Mouse (Mus musculus): ENCODE results near the gene Lefty2. TPM values are rescaled to one million over a fixed set of nuclear protein-coding genes. Genes with fewer than 3 reads are reported as not detected.

Lefty2 gene
- polyA plus RNA-seq, 1 experiment from 2014 or later: 0.16 TPM

DNA sequence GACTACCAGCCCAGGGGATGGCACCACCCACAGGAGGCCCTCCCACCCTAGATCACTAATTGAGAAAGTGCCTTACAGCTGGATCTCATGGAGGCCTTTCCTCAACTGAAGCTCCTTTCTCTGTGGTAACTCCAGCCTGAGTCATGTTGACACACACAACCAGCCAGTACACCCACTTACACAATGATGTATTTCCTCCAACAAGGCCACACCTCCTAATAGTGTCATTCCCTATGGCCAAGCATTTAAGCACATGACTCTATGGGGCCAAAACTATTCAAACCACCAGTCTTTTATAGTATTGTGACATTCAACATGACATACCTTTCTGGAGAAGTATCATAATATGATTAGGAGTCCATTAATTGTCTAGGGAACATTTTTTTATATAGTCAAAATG is 34.1 kb upstream of the Lefty2 start:
- H3K4me3 ChIP-seq (ENCODE audit: low read depth, low read length): no peak overlapping the region
- no peak for DNase-seq (ENCODE audit: low spot score)
- peaks cover 33% of the 10 kb centered on the region for H3K36me3 ChIP-seq (ENCODE audit: insufficient read depth, low read length)
- H3K9ac ChIP-seq (replicated peaks; ENCODE audit: low read depth): no peak overlapping the region
- peak; percentile 38; the same call in 1 of the 2 replicates for ATAC-seq
- no peaks in the 10 kb centered on the region for H3K9me3 ChIP-seq (ENCODE audit: low read length)
- TF ChIP-seq CTCF (IDR thresholded peaks at IDR 0.05) (no peak), EP300 (IDR thresholded peaks at IDR 0.05) (no peak)
- no peaks in the 10 kb centered on the region for H3K27me3 ChIP-seq (replicated peaks; ENCODE audit: insufficient read depth, low read length)
- H3K27ac ChIP-seq (ENCODE audit: low read length): no peak overlapping the region
- H3K4me1 ChIP-seq (ENCODE audit: insufficient read depth, low read depth, low read length): no peaks in the 10 kb centered on the region
- H3K4me2 ChIP-seq (replicated peaks; ENCODE audit: low read depth, low read length): no peak overlapping the region

DNA sequence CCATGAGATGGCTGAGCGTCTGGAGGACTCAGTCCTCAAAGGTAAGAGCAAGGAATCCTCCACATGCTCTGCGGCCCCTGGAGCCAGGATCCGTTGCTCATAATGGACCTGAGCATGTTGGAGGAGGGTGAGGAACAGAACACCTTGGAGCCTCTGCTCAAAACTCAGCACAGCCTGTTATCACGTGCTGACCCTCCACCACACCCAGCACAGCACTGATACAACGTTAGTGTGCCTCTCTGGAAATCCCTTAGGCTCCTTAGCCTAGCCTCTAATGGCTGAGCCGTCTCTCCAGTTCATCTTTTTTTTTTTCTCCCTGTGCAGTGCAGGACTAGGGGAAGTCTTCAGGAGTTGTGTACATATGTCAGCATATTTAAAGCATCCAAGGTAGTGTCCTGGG is 32.9 kb upstream of the Lefty2 start:
- Histone ChIP-seq H3K36me3 (ENCODE audit: insufficient read depth, low read length) (peaks cover 33% of the 10 kb centered on the region), H3K27ac (ENCODE audit: low read length) (no peak overlapping the region), H3K4me3 (ENCODE audit: low read depth, low read length) (no peak overlapping the region), H3K9me3 (ENCODE audit: low read length) (no peaks in the 10 kb centered on the region), H3K4me2 (replicated peaks; ENCODE audit: low read depth, low read length) (no peak overlapping the region), H3K9ac (replicated peaks; ENCODE audit: low read depth) (no peak overlapping the region), H3K27me3 (replicated peaks; ENCODE audit: insufficient read depth, low read length) (no peaks in the 10 kb centered on the region), H3K4me1 (ENCODE audit: insufficient read depth, low read depth, low read length) (no peaks in the 10 kb centered on the region)
- ATAC-seq: no peak
- 88% methylated on average over 6 of the region's 6 CpGs for WGBS
- DNase-seq (ENCODE audit: low spot score): no peak
- TF ChIP-seq CTCF (IDR thresholded peaks at IDR 0.05) (no peak), EP300 (IDR thresholded peaks at IDR 0.05) (no peak)

DNA sequence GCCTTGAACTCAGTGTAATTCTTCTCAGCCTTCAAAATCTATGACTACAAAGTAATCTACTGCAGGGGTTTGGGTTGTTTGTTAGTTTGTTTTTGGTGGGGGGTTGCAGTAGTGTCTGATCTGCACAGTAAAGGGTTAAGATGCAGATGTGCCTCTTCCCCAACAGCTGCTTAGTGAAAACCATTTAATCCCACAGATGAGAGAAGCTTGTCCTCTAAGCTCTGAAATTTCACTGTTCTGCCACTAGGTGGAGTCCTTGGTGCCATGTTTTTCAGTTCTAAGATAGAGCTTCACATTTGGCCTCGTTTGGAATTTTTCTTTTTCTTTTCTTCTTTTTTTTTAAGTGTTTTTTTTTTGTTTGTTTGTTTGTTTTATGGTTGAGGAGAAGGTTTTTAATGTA is 29.3 kb upstream of the Lefty2 start:
- Histone ChIP-seq H3K4me1 (ENCODE audit: insufficient read depth, low read depth, low read length) (no peaks in the 10 kb centered on the region), H3K36me3 (ENCODE audit: insufficient read depth, low read length) (peaks cover 33% of the 10 kb centered on the region), H3K9ac (replicated peaks; ENCODE audit: low read depth) (no peak overlapping the region), H3K27me3 (replicated peaks; ENCODE audit: insufficient read depth, low read length) (no peaks in the 10 kb centered on the region), H3K4me2 (replicated peaks; ENCODE audit: low read depth, low read length) (no peak overlapping the region), H3K4me3 (ENCODE audit: low read depth, low read length) (no peak overlapping the region), H3K9me3 (ENCODE audit: low read length) (no peaks in the 10 kb centered on the region), H3K27ac (ENCODE audit: low read length) (no peak overlapping the region)
- DNase-seq (ENCODE audit: low spot score) (peak; percentile 83), ATAC-seq (no peak; the same call in 1 of the 2 replicates)
- WGBS: 0% methylated on average over 1 of the region's 1 CpGs
- TF ChIP-seq EP300 (IDR thresholded peaks at IDR 0.05): no peak
- TF ChIP-seq CTCF (IDR thresholded peaks at IDR 0.05): peak; percentile 84

DNA sequence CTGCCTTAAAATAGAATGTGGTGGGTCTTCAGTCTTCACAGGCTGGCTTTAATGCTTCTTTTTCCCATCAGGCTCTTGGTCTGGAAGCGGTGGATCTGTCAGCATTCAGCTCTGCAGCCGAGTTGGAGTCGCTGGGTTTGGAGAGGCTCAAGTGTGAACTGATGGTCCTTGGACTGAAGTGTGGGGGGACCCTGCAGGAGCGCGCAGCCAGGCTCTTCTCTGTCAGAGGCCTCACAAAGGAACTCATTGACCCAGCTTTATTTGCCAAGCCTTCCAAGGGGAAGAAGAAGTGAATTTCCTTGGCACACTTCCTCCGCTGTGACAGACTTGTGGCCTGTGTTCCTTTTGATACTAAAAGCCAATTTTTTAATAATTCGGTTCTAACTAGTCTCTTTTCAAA is 26.9 kb upstream of the Lefty2 start:
- no peaks in the 10 kb centered on the region for H3K27me3 ChIP-seq (replicated peaks; ENCODE audit: insufficient read depth, low read length)
- H3K36me3 ChIP-seq (ENCODE audit: insufficient read depth, low read length): peaks cover 14% of the 10 kb centered on the region; the same call in 1 of the 2 replicates
- no peak overlapping the region for H3K4me2 ChIP-seq (replicated peaks; ENCODE audit: low read depth, low read length)
- H3K4me1 ChIP-seq (ENCODE audit: insufficient read depth, low read depth, low read length): no peaks in the 10 kb centered on the region
- 51% methylated on average over 7 of the region's 7 CpGs for WGBS
- no peak overlapping the region for H3K9ac ChIP-seq (replicated peaks; ENCODE audit: low read depth)
- H3K9me3 ChIP-seq (ENCODE audit: low read length): no peaks in the 10 kb centered on the region
- H3K27ac ChIP-seq (ENCODE audit: low read length): no peak overlapping the region
- no peak overlapping the region for H3K4me3 ChIP-seq (ENCODE audit: low read depth, low read length)
- DNase-seq (ENCODE audit: low spot score): peak; percentile 25
- no peak for ATAC-seq
- no peak for TF ChIP-seq EP300 (IDR thresholded peaks at IDR 0.05)
- TF ChIP-seq CTCF (IDR thresholded peaks at IDR 0.05): no peak

DNA sequence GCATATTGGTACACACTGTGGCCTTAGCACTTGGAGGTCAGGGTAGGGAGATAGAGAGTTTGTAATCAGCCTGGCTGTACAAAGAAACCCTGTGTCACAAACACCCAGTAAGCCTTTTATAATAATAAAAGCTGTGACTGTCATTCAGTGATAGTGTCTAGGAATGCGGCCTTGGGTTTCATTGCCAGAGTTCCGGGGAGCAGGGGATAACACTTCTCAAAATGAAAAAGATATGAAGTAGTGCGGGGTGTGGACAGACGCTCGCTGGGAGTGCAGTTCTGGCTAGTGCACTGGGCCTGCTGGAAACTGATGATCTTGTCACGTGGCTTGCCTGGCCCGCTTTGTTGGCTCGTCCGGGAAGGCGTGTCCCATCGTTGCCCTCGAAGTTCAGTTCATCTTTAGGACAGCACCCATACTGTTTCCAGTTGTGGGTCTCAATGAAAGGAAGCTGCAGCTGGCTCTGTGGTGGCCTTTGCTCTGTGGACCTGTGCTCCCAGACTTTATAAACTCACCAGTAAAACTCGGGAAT is 22.7 kb upstream of the Lefty2 start:
- no peak for ATAC-seq
- no peak for DNase-seq (ENCODE audit: low spot score)
- Histone ChIP-seq H3K9ac (replicated peaks; ENCODE audit: low read depth) (no peak overlapping the region), H3K9me3 (ENCODE audit: low read length) (no peaks in the 10 kb centered on the region), H3K4me2 (replicated peaks; ENCODE audit: low read depth, low read length) (no peak overlapping the region), H3K36me3 (ENCODE audit: insufficient read depth, low read length) (no peaks in the 10 kb centered on the region; the same call in 1 of the 2 replicates), H3K27me3 (replicated peaks; ENCODE audit: insufficient read depth, low read length) (no peaks in the 10 kb centered on the region), H3K4me3 (ENCODE audit: low read depth, low read length) (no peak overlapping the region), H3K27ac (ENCODE audit: low read length) (no peak overlapping the region), H3K4me1 (ENCODE audit: insufficient read depth, low read depth, low read length) (no peaks in the 10 kb centered on the region)
- 64% methylated on average over 13 of the region's 13 CpGs for WGBS
- TF ChIP-seq EP300 (IDR thresholded peaks at IDR 0.05) (no peak), CTCF (IDR thresholded peaks at IDR 0.05) (no peak)

DNA sequence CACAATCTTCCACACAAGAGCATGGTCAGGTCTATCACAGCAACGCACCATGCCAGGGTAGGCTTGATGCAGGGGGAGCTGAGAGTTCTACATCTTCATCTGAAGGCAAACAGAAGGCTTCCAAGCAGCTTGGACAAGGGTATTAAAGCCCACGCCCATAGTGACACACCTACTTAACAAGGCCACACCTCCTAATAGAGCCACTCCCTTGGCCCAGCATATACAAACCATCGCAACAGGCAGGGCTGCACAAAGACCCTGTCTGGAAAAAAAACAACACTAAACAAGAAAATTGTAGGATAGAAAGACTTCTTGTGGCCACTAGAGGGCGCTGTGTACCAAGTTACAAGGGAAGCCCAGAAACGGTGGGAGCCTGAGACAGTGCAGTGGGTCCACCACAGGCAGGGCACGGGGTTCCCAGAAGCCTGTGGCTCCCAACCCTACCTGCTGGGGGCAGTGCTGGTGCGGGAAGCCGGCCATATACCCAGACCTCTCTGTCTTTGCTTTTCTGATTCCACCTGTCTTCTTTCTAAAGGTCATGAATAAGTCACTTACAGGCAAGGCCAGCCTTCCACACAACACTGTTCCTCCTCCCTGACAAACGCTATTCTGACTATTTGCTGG is 18.9 kb upstream of the Lefty2 start:
- H3K4me2 ChIP-seq (replicated peaks; ENCODE audit: low read depth, low read length): no peak overlapping the region
- no peak overlapping the region for H3K27ac ChIP-seq (ENCODE audit: low read length)
- H3K9ac ChIP-seq (replicated peaks; ENCODE audit: low read depth): no peak overlapping the region
- H3K36me3 ChIP-seq (ENCODE audit: insufficient read depth, low read length): no peaks in the 10 kb centered on the region
- H3K4me1 ChIP-seq (ENCODE audit: insufficient read depth, low read depth, low read length): no peaks in the 10 kb centered on the region
- TF ChIP-seq EP300 (IDR thresholded peaks at IDR 0.05) (no peak), CTCF (IDR thresholded peaks at IDR 0.05) (peak; percentile 80)
- H3K9me3 ChIP-seq (ENCODE audit: low read length): no peaks in the 10 kb centered on the region
- H3K27me3 ChIP-seq (replicated peaks; ENCODE audit: insufficient read depth, low read length): no peaks in the 10 kb centered on the region
- ATAC-seq: peak; percentile 84
- DNase-seq (ENCODE audit: low spot score): peak; percentile 82
- no peak overlapping the region for H3K4me3 ChIP-seq (ENCODE audit: low read depth, low read length)
- WGBS: 20% methylated on average over 9 of the region's 9 CpGs
